Mouse (Mus musculus) forebrain, embryonic 13.5 days (tissue): ENCODE data around the gene Wnt9b. TPM values are rescaled to one million over a fixed set of nuclear protein-coding genes. Genes with fewer than 3 reads are reported as not detected.
A peak's percentile ranks its signal among the peaks of the same experiment; 100 is the strongest.

ENCODE experiments used
- ATAC-seq: fragments of 200-750 bp; cut with Nextera tagmentation; 2 replicates; pipeline ENCODE4 v1.8.0; 2017
- H3K27ac ChIP-seq: fragments of 300-500 bp; sonication (generic); 2 replicates; pipeline ENCODE4 v1.5.1; 2015; ENCODE audit warnings: inconsistent platforms, mild to moderate bottlenecking, moderate library complexity
- H3K27me3 ChIP-seq: fragments of 300-500 bp; sonication (generic); 2 replicates; pipeline ENCODE4 v1.6.1; 2015; ENCODE audit warnings: mild to moderate bottlenecking, inconsistent platforms
- H3K36me3 ChIP-seq: fragments of 300-500 bp; sonication (generic); 2 replicates; pipeline ENCODE4 v1.6.1; 2015; ENCODE audit warnings: mild to moderate bottlenecking, inconsistent platforms; ENCODE audit not compliant: poor library complexity, severe bottlenecking
- H3K4me1 ChIP-seq: fragments of 300-500 bp; sonication (generic); 2 replicates; pipeline ENCODE4 v1.6.1; 2015; ENCODE audit warnings: inconsistent platforms
- H3K4me2 ChIP-seq: fragments of 300-500 bp; sonication (generic); 2 replicates; pipeline ENCODE4 v1.6.1; 2015; ENCODE audit warnings: inconsistent platforms, mild to moderate bottlenecking, moderate library complexity
- H3K4me3 ChIP-seq: fragments of 300-500 bp; sonication (generic); 2 replicates; pipeline ENCODE4 v1.5.1; 2015; ENCODE audit warnings: mild to moderate bottlenecking, inconsistent platforms
- H3K9ac ChIP-seq: fragments of 300-500 bp; sonication (generic); 2 replicates; pipeline ENCODE4 v1.6.1; 2015; ENCODE audit warnings: mild to moderate bottlenecking, inconsistent platforms
- H3K9me3 ChIP-seq: fragments of 300-500 bp; sonication (generic); replicated peaks from 2 replicates; pipeline ENCODE4 v1.6.1; 2016; ENCODE audit warnings: inconsistent platforms
- WGBS: fragments of 180-500 bp; shearing (Covaris S2); methylation state at CpG from one replicate; pipeline ENCODE4 v1.1.7; 2015; 5-methylcytosine and 5-hydroxymethylcytosine counted together
- polyA plus RNA-seq: library from polyadenylated mRNA; unstranded; fragments of >200 nt; fragmentation: Nextera tagmentation; extraction: Ambion mirVana; gene quantifications from 2 replicates; pipeline ENCODE4 v1.2.1, GENCODE M21; 2015

Wnt9b gene
- polyA plus RNA-seq, 1 experiment from 2014 or later: 0.14 TPM

DNA sequence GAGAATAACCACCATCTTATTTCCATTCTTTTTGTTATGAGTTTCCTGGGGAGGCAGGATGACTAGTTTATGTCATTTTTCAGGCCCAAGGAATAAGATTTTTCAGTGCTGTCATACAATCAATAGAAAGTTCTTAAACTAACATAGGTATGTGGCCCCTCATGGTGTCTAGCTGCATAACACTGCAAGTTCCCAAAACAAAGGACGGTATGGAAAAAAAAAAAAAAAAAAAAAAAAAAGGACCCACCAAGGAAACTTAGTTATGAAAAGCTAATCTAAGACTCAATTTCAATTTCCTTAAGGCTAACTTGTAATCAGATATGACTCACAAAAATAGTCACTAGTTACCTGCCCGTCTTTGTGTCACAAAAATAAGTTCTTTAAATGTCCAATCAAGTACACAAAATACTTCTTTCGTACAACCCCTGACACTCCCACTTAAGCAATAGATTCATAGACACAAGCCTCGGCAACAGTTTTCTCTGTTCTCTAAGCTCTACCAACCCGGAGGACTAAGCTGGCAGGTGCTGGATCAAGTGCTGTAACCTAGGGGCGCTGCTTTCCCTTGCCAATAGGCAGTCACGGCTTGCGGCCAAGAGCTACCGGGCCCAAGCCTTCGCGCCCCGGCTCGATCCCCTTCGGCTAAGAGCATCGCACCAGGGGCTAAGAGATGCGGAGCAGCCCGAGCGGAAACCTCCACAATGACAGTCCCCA is 52.6 kb downstream of the Wnt9b start:
- H3K36me3 ChIP-seq: no peaks in the 10 kb centered on the region
- H3K27ac ChIP-seq: peak overlapping the region; percentile 96
- peaks cover 23% of the 10 kb centered on the region for H3K4me1 ChIP-seq
- peak overlapping the region; percentile 90 for H3K9ac ChIP-seq
- no peaks in the 10 kb centered on the region for H3K9me3 ChIP-seq
- no peaks in the 10 kb centered on the region for H3K27me3 ChIP-seq
- peak; percentile 66 for ATAC-seq
- under 1% methylated on average over 18 of the region's 18 CpGs for WGBS
- H3K4me2 ChIP-seq: peak overlapping the region; percentile 68
- peak overlapping the region; percentile 94 for H3K4me3 ChIP-seq

- H3K9ac ChIP-seq: no peak overlapping the region
- ATAC-seq: no peak
- no peaks in the 10 kb centered on the region for H3K9me3 ChIP-seq
- no peaks in the 10 kb centered on the region for H3K36me3 ChIP-seq
- H3K27me3 ChIP-seq: no peaks in the 10 kb centered on the region
- no peak overlapping the region for H3K4me3 ChIP-seq
- peaks cover 32% of the 10 kb centered on the region for H3K4me1 ChIP-seq
- no peak overlapping the region for H3K27ac ChIP-seq
- no peak overlapping the region for H3K4me2 ChIP-seq
- 65% methylated on average over 1 of the region's 1 CpGs for WGBS
Measured at GRCm38 (mm10) chr11:103693241-103693640, 56.4 kb downstream of the Wnt9b start.

- Histone ChIP-seq H3K4me1 (peaks cover 22% of the 10 kb centered on the region), H3K4me2 (no peak overlapping the region)
- no peak for ATAC-seq
Measured at GRCm38 (mm10) chr11:103691036-103691435, 58.6 kb downstream of the Wnt9b start.

GRCm38 (mm10) chr11:103688980-103689378 is 60.6 kb downstream of the Wnt9b start:
- ATAC-seq: no peak
- Histone ChIP-seq H3K4me1 (peaks cover 14% of the 10 kb centered on the region), H3K4me2 (no peak overlapping the region), H3K27me3 (no peaks in the 10 kb centered on the region), H3K27ac (no peak overlapping the region), H3K36me3 (peaks cover 36% of the 10 kb centered on the region), H3K9ac (no peak overlapping the region), H3K4me3 (no peak overlapping the region), H3K9me3 (no peaks in the 10 kb centered on the region)
- WGBS: 20% methylated on average over 3 of the region's 3 CpGs

More at GRCm38 (mm10) chr11:103691036-103691435, 58.6 kb downstream of the Wnt9b start:
- no peak overlapping the region for H3K9ac ChIP-seq
- H3K27me3 ChIP-seq: no peaks in the 10 kb centered on the region
- H3K36me3 ChIP-seq: peaks cover 16% of the 10 kb centered on the region
- H3K27ac ChIP-seq: no peak overlapping the region
- H3K4me3 ChIP-seq: no peak overlapping the region
- WGBS: 91% methylated on average over 1 of the region's 1 CpGs
- no peaks in the 10 kb centered on the region for H3K9me3 ChIP-seq

- H3K4me2 ChIP-seq: no peak overlapping the region
- H3K36me3 ChIP-seq: peaks cover 42% of the 10 kb centered on the region
- no peaks in the 10 kb centered on the region for H3K9me3 ChIP-seq
- no peaks in the 10 kb centered on the region for H3K27me3 ChIP-seq
- H3K4me3 ChIP-seq: no peak overlapping the region
- H3K4me1 ChIP-seq: peaks cover 14% of the 10 kb centered on the region
- 44% methylated on average over 6 of the region's 6 CpGs for WGBS
- ATAC-seq: no peak
- H3K27ac ChIP-seq: no peak overlapping the region; the same call in 1 of the 2 replicates
- H3K9ac ChIP-seq: no peak overlapping the region
Measured at GRCm38 (mm10) chr11:103688271-103688979, 61.2 kb downstream of the Wnt9b start.

DNA sequence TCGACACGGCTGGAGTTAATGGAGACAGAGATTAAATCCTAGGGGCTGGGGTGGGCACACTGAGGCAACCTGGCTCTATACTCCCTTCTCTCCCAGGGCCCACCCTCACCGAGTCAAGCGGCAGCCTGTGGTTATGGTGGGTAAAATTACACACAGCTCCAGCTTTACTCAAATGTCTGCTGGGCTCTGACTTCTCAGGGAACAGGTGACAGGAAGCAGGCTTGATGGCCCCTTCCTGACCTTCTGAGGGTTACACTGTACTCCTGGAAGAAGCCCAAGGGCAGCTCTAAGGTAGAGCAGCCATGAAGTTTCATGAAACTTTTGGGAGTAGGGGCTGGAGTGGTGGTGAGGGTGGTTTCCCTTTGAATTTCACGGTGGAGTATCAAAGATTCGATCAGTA is 62.9 kb downstream of the Wnt9b start:
- Histone ChIP-seq H3K36me3 (peaks cover 59% of the 10 kb centered on the region), H3K4me3 (no peak overlapping the region), H3K9ac (no peak overlapping the region), H3K9me3 (no peaks in the 10 kb centered on the region), H3K27ac (no peak overlapping the region), H3K4me2 (no peak overlapping the region), H3K27me3 (no peaks in the 10 kb centered on the region), H3K4me1 (peaks cover 14% of the 10 kb centered on the region)
- ATAC-seq: no peak
- 91% methylated on average over 6 of the region's 6 CpGs for WGBS

- peaks cover 14% of the 10 kb centered on the region for H3K4me1 ChIP-seq
- peak; percentile 65 for ATAC-seq
- H3K9ac ChIP-seq: no peak overlapping the region
- WGBS: 76% methylated on average over 7 of the region's 7 CpGs
- no peak overlapping the region for H3K4me2 ChIP-seq
- H3K9me3 ChIP-seq: no peaks in the 10 kb centered on the region
- H3K27ac ChIP-seq: peak overlapping the region; percentile 52
- peaks cover 73% of the 10 kb centered on the region for H3K36me3 ChIP-seq
- H3K27me3 ChIP-seq: no peaks in the 10 kb centered on the region
- no peak overlapping the region for H3K4me3 ChIP-seq
Measured at GRCm38 (mm10) chr11:103685261-103685736, 64.3 kb downstream of the Wnt9b start.

GRCm38 (mm10) chr11:103683667-103684334 is 65.8 kb downstream of the Wnt9b start:
- H3K27ac ChIP-seq: no peak overlapping the region
- peaks cover 4% of the 10 kb centered on the region for H3K4me1 ChIP-seq
- H3K27me3 ChIP-seq: no peaks in the 10 kb centered on the region
- H3K9ac ChIP-seq: no peak overlapping the region
- ATAC-seq: no peak
- peaks cover 86% of the 10 kb centered on the region for H3K36me3 ChIP-seq
- H3K4me2 ChIP-seq: no peak overlapping the region
- no peak overlapping the region for H3K4me3 ChIP-seq
- H3K9me3 ChIP-seq: no peaks in the 10 kb centered on the region
- WGBS: 64% methylated on average over 11 of the region's 11 CpGs

Other genes with a start within 250 kb of the Wnt9b start
- not detected in 2 replicates for gene Lrrc37a, start 245.2 kb downstream of the Wnt9b start, polyA plus RNA-seq
- gene Gm884, start 128.7 kb downstream of the Wnt9b start, polyA plus RNA-seq: not detected in 2 replicates
- gene Lyzl6, start 110.9 kb downstream of the Wnt9b start, polyA plus RNA-seq: not detected in 2 replicates
- 1.6 and 2.7 TPM in 2 replicates for gene Rprml, start 100.3 kb downstream of the Wnt9b start, polyA plus RNA-seq
- 90.9 and 99.5 TPM in 2 replicates for gene Gosr2, start 51.9 kb downstream of the Wnt9b start, polyA plus RNA-seq
- gene Wnt3, start 24.3 kb upstream of the Wnt9b start, polyA plus RNA-seq: 6.5 TPM in 2 replicates
- gene Nsf, start 204.2 kb upstream of the Wnt9b start, polyA plus RNA-seq: 68.1 and 76.7 TPM in 2 replicates
- 141 and 152 TPM in 2 replicates for gene Arf2, start 216.9 kb upstream of the Wnt9b start, polyA plus RNA-seq